Mouse (Mus musculus) testis, adult 10 weeks (tissue): Measurements from ENCODE around the gene Sept6. TPM values are rescaled to one million over a fixed set of nuclear protein-coding genes. Genes with fewer than 3 reads are reported as not detected.

ENCODE experiments used
- polyA plus RNA-seq: library from polyadenylated mRNA; stranded (reverse); fragments of 350-450 nt; fragmentation: Illumina TruSeq; extraction: RNeasy Lipid Tissue Mini Kit (QIAGEN cat#74804); gene quantifications from one replicate; pipeline ENCODE4 v1.2.3, GENCODE M21; 2014; ENCODE audit warnings: low read depth, low replicate concordance

The Sept6 gene
- 33.8 TPM for polyA plus RNA-seq

GRCm38 (mm10) chrX:36991694-36992093 is at the start of gene Sept6:
Gene Sept6, minus strand, starts transcription at chrX:36991794.

GRCm38 (mm10) chrX:36902321-36903114 is 89.1 kb downstream of the Sept6 start, which contains the start of gene Nkrf:
Gene Nkrf, minus strand, starts transcription at chrX:36902899.

DNA sequence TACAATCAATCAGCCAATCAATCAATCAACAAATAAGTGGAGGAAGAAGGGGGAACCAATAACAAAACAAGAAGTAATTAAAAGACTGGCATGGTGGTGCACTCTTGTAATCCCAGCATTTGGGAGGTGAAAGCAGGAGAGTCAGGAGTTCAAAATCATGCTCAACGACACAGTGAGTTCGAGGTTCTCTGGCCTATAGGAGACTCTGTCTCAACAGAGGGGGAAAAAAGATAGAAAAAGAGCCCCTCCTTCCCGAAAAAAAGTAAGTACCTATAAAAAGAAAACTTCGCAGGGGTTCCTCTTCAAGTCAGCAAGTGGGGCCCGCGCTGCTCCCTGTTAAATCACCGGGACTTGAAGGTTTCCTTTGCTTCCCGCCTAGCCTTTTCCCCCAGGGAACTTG is 117.8 kb downstream of the Sept6 start, which contains the start of the genes Ube2a and C330007P06Rik:
Gene Ube2a, plus strand, starts transcription at position 136 of the 400 bp plus-strand sequence.
Gene C330007P06Rik, minus strand, starts transcription at position 347 of the 400 bp plus-strand sequence.

Other genes with a start within 250 kb of the Sept6 start
- 1.6 TPM for gene Slc25a43, start 248.1 kb downstream of the Sept6 start, polyA plus RNA-seq
- gene Slc25a5, start 196.1 kb downstream of the Sept6 start, polyA plus RNA-seq: 58.6 TPM
- gene Ube2a, start 117.9 kb downstream of the Sept6 start, polyA plus RNA-seq: 60.8 TPM
- gene C330007P06Rik, start 117.7 kb downstream of the Sept6 start, polyA plus RNA-seq: 11.8 TPM
- gene Nkrf, start 88.9 kb downstream of the Sept6 start, polyA plus RNA-seq: 5.9 TPM
- 1.3 TPM for gene Sowahd, start 57.1 kb upstream of the Sept6 start, polyA plus RNA-seq
- 57.6 TPM for gene Rpl39, start 93.6 kb upstream of the Sept6 start, polyA plus RNA-seq
- gene Upf3b, start 118.5 kb upstream of the Sept6 start, polyA plus RNA-seq: 46.5 TPM
- 3.8 TPM for gene Nkap, start 135.0 kb upstream of the Sept6 start, polyA plus RNA-seq
- gene Akap14, start 177.0 kb upstream of the Sept6 start, polyA plus RNA-seq: 29.0 TPM
- gene Ndufa1, start 199.4 kb upstream of the Sept6 start, polyA plus RNA-seq: 57.3 TPM
- gene Rnf113a1, start 199.5 kb upstream of the Sept6 start, polyA plus RNA-seq: not detected
- 14.8 TPM for gene Gm9, start 219.2 kb upstream of the Sept6 start, polyA plus RNA-seq
- not detected for gene Rhox1, start 230.5 kb upstream of the Sept6 start, polyA plus RNA-seq